Mouse (Mus musculus) spleen, adult 2 months (tissue): ENCODE results near the gene Gm49380.

ENCODE experiments used
- CTCF ChIP-seq: fragments of 200-500 bp; IDR thresholded peaks from 2 replicates; pipeline ENCODE4 v1.5.1; 2011; ENCODE audit warnings: mild to moderate bottlenecking, inconsistent platforms; ENCODE audit not compliant: insufficient read depth, insufficient read length, insufficient replicate concordance; ENCODE audit errors: extremely low read depth
- POLR2A ChIP-seq: fragments of 200-500 bp; IDR thresholded peaks from 2 replicates; pipeline ENCODE4 v1.6.1; 2011; ENCODE audit warnings: low read depth, low read length, inconsistent platforms

GRCm38 (mm10) chr9:44081581-44081980 lies 31.7 kb downstream of the Gm49380 start:
- TF ChIP-seq POLR2A (no peak), CTCF (no peak)
